Mouse (Mus musculus): ENCODE measurements around the gene Gpt2. TPM values are rescaled to one million over a fixed set of nuclear protein-coding genes. Genes with fewer than 3 reads are reported as not detected.
A peak's percentile ranks its signal among the peaks of the same experiment; 100 is the strongest.

Gene Gpt2
- polyA plus RNA-seq, 1 experiment = 6.1 TPM

DNA sequence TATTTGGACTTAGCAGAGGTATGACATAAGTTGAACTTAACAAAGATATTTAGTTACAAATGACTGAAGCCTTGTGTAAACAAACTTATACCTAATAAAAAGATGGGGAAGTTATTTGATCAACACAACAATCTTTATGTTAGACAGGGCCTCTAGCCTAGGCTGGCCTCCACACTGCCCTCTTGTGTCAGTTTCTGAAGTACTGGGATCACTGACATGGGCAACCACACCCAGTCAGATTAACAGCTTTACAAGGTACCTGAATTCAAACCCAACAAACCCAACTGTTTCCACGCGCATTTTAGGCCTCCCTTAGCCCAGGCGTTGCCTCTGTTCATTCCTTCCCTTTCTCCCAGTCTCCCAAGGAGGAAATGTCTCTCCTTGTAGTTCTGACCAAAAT lies 31.0 kb upstream of the Gpt2 start:
- TF ChIP-seq CTCF (IDR thresholded peaks at IDR 0.05; ENCODE audit: low read depth, low read length) (0 out of 2 replicates have a peak, but pooled peaks have one; percentile 19), POLR2A (IDR thresholded peaks at IDR 0.05; ENCODE audit: borderline replicate concordance, low read depth, low read length) (no peak)
- no peaks in the 10 kb centered on the region for H3K4me1 ChIP-seq (ENCODE audit: control insufficient read depth, insufficient read depth, low read length)
- no peak overlapping the region for H3K27ac ChIP-seq (ENCODE audit: insufficient read depth, low read depth, low read length)
- no peak overlapping the region for H3K4me3 ChIP-seq (ENCODE audit: insufficient read depth, low read length)

DNA sequence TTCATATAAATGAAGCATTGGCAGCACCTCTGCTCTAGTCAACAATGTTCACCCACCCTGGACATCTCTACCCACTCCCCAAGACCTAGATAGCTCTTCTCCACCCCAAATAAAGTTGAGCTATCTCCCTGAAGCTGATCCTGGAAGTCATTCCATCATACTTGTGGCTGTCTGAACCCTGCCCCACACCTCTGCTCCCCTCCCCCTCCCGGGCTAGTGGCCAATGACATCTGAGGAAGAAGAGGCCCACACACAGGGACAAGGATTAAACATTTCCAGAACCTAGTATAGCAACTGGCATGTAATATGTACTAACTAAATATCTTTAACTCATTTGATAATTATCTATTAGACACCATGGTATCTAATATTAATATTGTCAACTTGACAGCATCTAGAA lies 29.9 kb upstream of the Gpt2 start:
- H3K4me1 ChIP-seq (ENCODE audit: control insufficient read depth, insufficient read depth, low read length) = no peaks in the 10 kb centered on the region
- H3K27ac ChIP-seq (ENCODE audit: insufficient read depth, low read depth, low read length) = no peak overlapping the region
- TF ChIP-seq POLR2A (IDR thresholded peaks at IDR 0.05; ENCODE audit: borderline replicate concordance, low read depth, low read length) = no peak
- TF ChIP-seq CTCF (IDR thresholded peaks at IDR 0.05; ENCODE audit: low read depth, low read length) = no peak
- no peak overlapping the region for H3K4me3 ChIP-seq (ENCODE audit: insufficient read depth, low read length)

DNA sequence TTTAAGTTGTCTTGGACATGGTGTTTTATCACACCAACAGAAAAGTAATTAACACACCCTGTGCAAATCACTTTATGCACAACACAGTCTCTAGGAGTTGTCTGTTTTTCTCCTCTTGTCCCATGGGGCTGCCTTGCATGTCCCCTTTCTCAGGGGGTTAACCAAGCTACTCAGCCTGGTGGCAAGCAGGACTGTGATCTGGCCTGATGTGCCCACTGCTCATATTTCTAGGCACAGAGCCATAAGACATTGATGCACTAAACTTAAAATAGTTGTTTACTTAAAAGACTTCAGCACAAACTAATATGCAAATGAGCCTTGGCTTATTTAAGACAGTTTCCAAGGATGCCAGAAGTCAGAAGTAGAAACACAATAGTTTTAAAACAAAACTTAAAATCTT lies 28.1 kb upstream of the Gpt2 start:
- Histone ChIP-seq H3K4me3 (ENCODE audit: insufficient read depth, low read length) (no peak overlapping the region), H3K4me1 (ENCODE audit: control insufficient read depth, insufficient read depth, low read length) (no peaks in the 10 kb centered on the region), H3K27ac (ENCODE audit: insufficient read depth, low read depth, low read length) (no peak overlapping the region)
- no peak for TF ChIP-seq CTCF (IDR thresholded peaks at IDR 0.05; ENCODE audit: low read depth, low read length)
- no peak for TF ChIP-seq POLR2A (IDR thresholded peaks at IDR 0.05; ENCODE audit: borderline replicate concordance, low read depth, low read length)

DNA sequence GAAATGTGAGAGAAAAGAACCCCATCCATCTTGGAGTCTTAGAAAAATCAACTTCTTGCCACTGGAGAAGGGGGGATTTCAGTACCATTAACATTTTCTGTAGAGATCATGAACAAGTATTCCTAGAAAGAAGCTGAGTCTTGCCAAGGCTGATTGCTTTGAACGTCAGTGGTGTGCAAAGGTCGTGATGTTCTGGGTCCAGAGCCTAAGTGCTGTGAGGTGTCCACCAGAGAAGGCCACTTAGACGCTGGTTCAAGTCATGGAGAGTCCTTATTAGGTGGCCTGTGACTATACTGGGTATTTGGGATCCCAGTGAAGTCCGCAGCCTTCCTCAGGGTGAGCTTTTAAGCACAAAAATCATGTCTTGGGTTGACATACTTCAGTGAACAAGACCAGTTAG lies 26.3 kb upstream of the Gpt2 start:
- Histone ChIP-seq H3K4me3 (ENCODE audit: insufficient read depth, low read length) (no peak overlapping the region), H3K27ac (ENCODE audit: insufficient read depth, low read depth, low read length) (no peak overlapping the region), H3K4me1 (ENCODE audit: control insufficient read depth, insufficient read depth, low read length) (no peaks in the 10 kb centered on the region)
- no peak for TF ChIP-seq POLR2A (IDR thresholded peaks at IDR 0.05; ENCODE audit: borderline replicate concordance, low read depth, low read length)

DNA sequence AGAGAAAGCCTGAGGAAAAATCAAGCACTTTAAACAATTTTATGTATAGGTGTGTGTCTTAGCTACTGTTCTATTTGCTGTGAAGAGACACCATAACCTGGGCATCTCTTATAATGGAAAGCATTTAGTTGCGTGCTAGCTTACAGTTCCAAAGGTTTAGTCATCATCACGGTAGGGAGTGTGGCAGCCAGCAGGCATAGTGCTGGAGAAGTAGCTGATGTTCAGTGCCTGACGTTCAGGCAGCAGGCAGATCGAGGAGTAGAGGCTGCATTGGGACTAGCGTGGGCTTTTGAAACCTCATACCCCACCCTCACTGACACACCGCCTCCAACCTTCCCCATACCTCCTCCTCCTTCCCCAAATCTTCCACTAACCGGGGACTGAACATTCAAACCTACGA lies 21.6 kb upstream of the Gpt2 start:
- TF ChIP-seq CTCF (IDR thresholded peaks at IDR 0.05; ENCODE audit: low read depth, low read length) (no peak), POLR2A (IDR thresholded peaks at IDR 0.05; ENCODE audit: borderline replicate concordance, low read depth, low read length) (no peak)
- no peaks in the 10 kb centered on the region for H3K4me1 ChIP-seq (ENCODE audit: control insufficient read depth, insufficient read depth, low read length)
- no peak overlapping the region for H3K27ac ChIP-seq (ENCODE audit: insufficient read depth, low read depth, low read length)
- no peak overlapping the region for H3K4me3 ChIP-seq (ENCODE audit: insufficient read depth, low read length)

DNA sequence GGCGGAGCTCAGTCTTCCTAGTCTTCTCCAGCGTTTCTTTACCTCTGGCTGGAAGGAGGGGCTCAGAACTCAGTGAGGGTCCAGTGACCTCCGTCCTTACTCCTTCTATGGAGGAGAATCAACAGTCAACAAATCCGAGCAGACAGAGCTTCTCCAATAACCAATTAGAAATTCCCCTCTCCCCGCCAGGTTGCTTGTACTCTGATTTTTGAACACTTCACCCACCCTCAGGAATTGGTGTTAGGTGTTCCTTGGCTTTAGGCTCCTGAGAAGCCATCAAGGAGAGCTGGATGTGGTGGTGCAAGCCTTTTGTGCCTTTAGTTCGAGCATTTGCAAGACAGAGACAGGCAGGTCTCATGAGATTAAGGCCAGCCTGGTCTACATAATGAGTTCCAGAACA lies 19.6 kb upstream of the Gpt2 start:
- H3K4me1 ChIP-seq (ENCODE audit: control insufficient read depth, insufficient read depth, low read length) = no peaks in the 10 kb centered on the region

DNA sequence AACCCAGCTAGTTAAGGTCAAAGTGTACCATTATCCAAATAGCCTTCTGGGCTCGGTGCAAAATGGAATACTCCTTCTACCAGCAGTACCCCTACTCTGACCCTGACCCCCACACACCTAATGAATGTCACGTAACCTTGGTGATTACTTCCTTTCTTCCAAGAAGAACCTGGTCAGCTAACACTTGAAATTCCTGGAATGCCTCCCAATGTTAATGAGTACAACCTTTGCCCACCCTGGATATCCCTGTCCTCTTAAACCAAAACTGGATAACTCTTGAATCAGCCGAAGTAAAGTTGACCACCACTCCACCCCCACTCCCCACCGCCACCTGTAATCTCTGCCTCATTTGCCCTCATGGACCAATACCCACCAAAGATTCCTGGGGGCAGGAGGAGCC lies 19.1 kb upstream of the Gpt2 start:
- Histone ChIP-seq H3K4me1 (ENCODE audit: control insufficient read depth, insufficient read depth, low read length) (no peaks in the 10 kb centered on the region), H3K27ac (ENCODE audit: insufficient read depth, low read depth, low read length) (no peak overlapping the region), H3K4me3 (ENCODE audit: insufficient read depth, low read length) (no peak overlapping the region)
- TF ChIP-seq POLR2A (IDR thresholded peaks at IDR 0.05; ENCODE audit: borderline replicate concordance, low read depth, low read length) = no peak

More for the DNA sequence above, 19.6 kb upstream of the Gpt2 start:
- H3K27ac ChIP-seq (ENCODE audit: insufficient read depth, low read depth, low read length) = no peak overlapping the region
- H3K4me3 ChIP-seq (ENCODE audit: insufficient read depth, low read length) = no peak overlapping the region
- TF ChIP-seq CTCF (IDR thresholded peaks at IDR 0.05; ENCODE audit: low read depth, low read length) (no peak), POLR2A (IDR thresholded peaks at IDR 0.05; ENCODE audit: borderline replicate concordance, low read depth, low read length) (no peak)

DNA sequence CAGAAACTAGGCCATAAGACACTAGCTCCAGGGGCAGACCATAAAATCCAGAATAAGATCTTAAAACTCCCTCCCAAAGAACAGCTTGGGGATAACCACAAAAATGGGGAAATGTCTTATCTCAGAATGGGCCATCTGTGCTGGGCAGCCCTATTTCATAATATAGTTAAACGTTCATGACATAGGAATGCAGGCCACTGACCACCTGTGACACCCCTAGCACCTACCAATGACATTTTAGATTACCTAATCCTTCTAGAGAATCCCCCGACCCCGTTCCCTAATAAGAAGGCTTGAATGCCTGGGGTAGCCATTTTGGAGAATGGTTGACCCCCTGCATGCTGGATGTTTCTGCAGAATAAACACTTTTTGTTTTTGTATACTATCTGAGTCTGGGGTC lies 17.5 kb upstream of the Gpt2 start:
- H3K4me3 ChIP-seq (ENCODE audit: insufficient read depth, low read length) = no peak overlapping the region
- H3K4me1 ChIP-seq (ENCODE audit: control insufficient read depth, insufficient read depth, low read length) = no peaks in the 10 kb centered on the region
- no peak overlapping the region for H3K27ac ChIP-seq (ENCODE audit: insufficient read depth, low read depth, low read length)
- no peak for TF ChIP-seq CTCF (IDR thresholded peaks at IDR 0.05; ENCODE audit: low read depth, low read length)
- no peak for TF ChIP-seq POLR2A (IDR thresholded peaks at IDR 0.05; ENCODE audit: borderline replicate concordance, low read depth, low read length)

DNA sequence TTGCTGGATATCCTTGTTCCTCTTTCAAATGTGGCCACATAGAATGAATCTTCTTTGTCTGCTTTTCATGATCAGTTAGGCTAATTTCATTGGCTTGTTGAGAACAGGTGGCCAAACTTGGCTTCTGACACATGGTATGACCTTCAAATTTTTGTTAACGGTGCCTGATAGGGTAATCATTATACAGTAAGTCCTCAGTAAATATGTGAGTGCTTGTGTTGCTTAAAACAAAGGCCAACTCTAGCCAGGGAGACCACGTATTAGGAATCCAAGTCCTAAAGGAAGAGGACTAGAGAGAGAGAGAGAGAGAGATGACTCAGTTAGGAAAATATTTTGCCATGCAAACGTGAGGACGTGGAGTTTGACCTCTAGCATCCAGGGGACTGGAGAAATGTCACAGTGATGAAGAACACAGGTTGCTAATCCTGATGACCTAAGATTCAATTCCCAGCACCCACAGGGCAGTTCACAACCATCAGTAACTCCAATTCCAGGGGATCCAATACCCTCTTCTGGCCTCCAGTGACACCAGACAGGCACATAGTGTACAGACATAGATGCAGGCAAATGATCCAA lies 15.3 kb upstream of the Gpt2 start:
- H3K4me1 ChIP-seq (ENCODE audit: control insufficient read depth, insufficient read depth, low read length) = peaks cover 5% of the 10 kb centered on the region
- no peak for TF ChIP-seq POLR2A (IDR thresholded peaks at IDR 0.05; ENCODE audit: borderline replicate concordance, low read depth, low read length)
- no peak for TF ChIP-seq CTCF (IDR thresholded peaks at IDR 0.05; ENCODE audit: low read depth, low read length)
- H3K4me3 ChIP-seq (ENCODE audit: insufficient read depth, low read length) = no peak overlapping the region
- H3K27ac ChIP-seq (ENCODE audit: insufficient read depth, low read depth, low read length) = no peak overlapping the region

DNA sequence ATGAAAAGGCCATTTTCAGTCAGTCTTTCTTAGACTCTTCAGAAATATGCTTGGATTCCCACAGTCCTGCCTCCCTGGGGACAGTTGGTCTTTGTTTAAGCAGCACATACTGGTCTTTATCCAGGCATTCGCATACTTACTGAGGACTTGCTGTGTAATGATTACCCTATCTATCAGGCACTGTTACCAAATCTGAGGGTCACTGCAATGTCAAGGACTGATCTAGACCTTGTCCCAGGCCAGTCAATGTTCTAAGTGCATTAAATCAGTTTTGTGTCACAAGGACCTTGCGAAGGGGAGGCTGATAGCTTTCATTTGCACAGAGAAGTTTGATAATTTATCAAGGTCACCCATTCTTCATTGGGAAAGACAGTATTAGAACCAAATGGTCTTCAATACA lies 14.0 kb upstream of the Gpt2 start:
- TF ChIP-seq POLR2A (IDR thresholded peaks at IDR 0.05; ENCODE audit: borderline replicate concordance, low read depth, low read length) (no peak), CTCF (IDR thresholded peaks at IDR 0.05; ENCODE audit: low read depth, low read length) (no peak)
- H3K4me3 ChIP-seq (ENCODE audit: insufficient read depth, low read length) = no peak overlapping the region
- no peak overlapping the region for H3K27ac ChIP-seq (ENCODE audit: insufficient read depth, low read depth, low read length)
- peaks cover 6% of the 10 kb centered on the region for H3K4me1 ChIP-seq (ENCODE audit: control insufficient read depth, insufficient read depth, low read length)

DNA sequence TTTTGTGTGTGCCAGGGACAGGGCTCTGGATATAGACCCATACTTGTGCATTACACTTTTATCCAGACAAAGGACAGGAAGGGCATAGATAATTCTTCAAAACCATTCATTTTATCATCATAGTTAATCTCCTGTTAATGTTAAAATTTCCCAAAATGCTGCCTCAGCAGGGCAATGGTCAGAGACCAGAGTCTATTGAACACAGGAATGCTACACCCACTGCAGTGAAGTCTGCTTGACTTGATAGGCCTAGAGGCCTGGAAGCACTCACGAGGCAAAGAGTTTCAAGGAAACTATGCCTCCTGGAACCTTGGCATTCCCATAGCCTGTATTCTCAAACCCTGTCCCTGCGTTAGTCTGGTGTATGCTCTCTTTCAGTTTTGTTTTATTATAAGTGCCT lies 12.7 kb upstream of the Gpt2 start:
- TF ChIP-seq CTCF (IDR thresholded peaks at IDR 0.05; ENCODE audit: low read depth, low read length) (no peak), POLR2A (IDR thresholded peaks at IDR 0.05; ENCODE audit: borderline replicate concordance, low read depth, low read length) (no peak)
- Histone ChIP-seq H3K4me3 (ENCODE audit: insufficient read depth, low read length) (no peak overlapping the region), H3K27ac (ENCODE audit: insufficient read depth, low read depth, low read length) (no peak overlapping the region), H3K4me1 (ENCODE audit: control insufficient read depth, insufficient read depth, low read length) (peaks cover 6% of the 10 kb centered on the region)

All from bone marrow macrophage, adult 2 months (primary cell).